Mouse (Mus musculus) frontal cortex, postnatal 10 days (tissue): Measurements from ENCODE around the gene Kdm5b.

Experiments
- DNase-seq, 2 experiments: peaks; one replicate each; pipeline ENCODE4 v3.0.0; 2022; ENCODE audit warnings: low spot score in 2 of 2, mixed read lengths in 1 of 2

Gene Kdm5b

DNA sequence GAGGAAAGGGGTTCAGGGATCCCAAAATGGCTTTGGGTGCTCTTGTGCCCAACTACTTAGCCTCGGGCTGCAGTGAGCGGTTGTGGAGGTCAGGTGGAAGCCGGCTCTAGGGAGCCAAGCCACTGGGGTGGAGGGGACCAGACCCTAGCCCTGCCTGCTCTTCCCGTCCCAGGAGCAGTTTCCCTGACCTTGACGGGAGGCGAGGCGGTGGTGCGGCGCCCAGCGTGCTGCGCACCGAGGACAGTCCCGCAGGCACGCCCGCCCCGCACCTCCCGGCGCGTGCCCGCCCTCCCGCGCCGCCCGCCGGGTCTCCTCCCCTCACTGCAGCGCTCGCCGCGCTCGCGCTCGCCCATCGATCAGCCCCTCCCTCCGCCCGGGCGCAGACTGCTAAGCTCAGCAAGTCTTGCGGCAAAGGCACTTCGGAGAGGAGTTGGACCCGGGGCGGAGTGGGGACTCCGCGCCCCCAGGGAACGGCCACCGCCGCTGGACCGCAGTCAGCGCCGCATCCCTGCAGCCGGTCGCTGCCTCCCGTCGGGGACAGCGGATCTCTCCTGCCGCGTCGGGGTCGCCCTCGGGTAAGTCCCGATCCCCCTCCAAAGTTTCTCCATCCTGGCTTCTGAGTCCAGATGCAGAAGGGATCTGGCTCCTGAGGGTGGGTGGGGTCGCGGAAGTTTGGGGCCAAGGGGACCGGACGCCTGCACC, 86.4 kb downstream of the Kdm5b start, which contains the start of gene Syt2:
Gene Syt2 (plus strand): TSS at position 417 of the 702 bp plus-strand sequence.
- DNase-seq, result peak in 1 of 2 experiments; percentile 29

- no peak for DNase-seq
Measured at GRCm38 (mm10) chr1:134646963-134647282, 87.0 kb downstream of the Kdm5b start.

DNA sequence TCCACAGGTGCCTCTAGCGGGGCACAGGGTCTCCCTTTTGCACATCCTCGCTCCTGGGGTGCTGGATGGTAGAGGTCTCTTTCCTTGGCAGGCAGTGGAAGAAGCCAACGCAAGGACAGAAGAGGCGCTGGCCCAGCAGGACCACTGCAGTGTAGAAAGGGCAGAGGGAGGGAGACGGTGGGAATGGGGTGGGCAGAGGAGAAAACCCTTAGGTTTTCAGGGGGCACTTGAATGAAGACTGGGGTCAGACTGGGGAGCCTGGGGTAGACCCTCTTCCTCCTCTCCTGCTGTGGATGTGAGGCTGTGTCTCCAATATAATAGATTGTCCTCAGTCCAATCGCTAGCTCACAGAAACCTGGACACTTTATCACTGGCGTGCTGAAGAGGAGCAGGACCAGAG, 87.6 kb downstream of the Kdm5b start:
- DNase-seq, result no peak

DNA sequence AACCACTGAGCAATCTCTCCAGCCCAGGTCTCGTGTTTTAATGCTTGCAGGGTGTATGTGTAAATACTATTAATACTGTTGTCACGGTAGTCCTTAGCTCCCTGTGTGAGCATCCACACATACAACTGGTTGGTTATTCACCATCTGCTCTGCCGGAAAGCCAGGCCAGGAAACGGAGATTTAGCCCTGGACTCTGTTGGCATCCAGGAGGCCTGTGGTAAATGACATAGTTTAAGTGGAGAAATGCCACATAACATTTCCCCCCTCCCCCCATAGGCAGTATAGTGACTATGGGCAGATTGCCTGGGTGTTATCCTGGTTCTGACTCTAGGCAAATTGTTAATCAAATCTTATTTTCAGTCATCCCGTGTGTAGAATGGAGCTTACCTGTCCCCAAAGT, 90.8 kb downstream of the Kdm5b start:
- no peak for DNase-seq

DNA sequence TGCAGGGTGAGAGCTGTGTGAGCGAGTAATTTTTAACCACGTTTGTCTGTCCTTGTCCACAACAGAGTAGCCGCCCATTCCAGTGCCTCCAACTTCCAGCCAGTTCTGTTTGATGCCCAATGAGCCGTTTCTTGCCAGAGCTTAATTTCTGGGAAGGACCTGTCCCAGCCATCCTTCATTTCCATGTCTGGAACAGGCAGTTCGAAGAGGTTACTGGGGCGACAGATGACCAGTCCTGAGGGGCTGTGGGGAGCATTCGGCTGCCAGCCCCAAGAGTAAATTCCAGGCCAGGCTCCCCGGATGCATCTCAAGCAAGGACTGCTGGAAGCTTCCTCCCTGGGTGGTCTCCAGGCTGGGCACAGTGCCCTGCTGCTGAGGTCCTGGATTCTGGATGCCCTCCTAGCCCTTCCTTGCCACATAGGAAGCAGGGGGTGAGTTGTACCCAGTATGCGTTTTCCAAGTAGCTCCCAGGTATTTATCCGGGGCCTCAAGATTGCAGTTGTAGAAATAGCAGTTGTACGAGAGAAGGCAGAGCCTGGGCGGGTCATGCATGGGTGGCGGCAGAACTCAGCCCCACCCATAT, 91.4 kb downstream of the Kdm5b start:
- peak in 1 of 2 experiments; percentile 29 for DNase-seq

DNA sequence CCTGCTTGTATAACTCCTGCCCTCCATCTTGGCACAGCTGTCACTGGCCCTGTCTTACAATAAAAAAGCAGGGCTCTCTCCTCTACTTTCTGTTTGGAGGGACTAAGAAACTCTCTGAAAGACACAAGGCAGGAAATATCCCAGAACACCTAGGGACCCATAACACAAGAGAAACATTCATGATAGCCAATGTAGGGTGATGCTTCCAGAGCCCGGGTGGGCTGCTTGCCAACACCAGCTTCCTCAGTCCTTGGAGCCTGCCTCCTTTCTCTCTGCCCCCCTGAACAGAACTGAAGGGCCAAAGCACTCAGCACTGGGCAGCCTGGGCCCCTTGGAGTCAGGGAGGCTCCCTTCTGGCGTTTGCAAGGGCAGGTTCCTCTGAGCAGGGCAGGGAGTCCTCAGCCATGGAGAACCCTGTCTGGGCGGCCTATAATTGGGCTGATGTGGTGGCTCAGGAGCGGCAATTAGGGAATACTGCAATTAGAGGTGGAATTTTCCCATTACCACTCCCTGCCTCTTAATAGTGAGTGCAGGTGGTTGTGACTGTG, 92.0 kb downstream of the Kdm5b start:
- DNase-seq, result no peak

DNA sequence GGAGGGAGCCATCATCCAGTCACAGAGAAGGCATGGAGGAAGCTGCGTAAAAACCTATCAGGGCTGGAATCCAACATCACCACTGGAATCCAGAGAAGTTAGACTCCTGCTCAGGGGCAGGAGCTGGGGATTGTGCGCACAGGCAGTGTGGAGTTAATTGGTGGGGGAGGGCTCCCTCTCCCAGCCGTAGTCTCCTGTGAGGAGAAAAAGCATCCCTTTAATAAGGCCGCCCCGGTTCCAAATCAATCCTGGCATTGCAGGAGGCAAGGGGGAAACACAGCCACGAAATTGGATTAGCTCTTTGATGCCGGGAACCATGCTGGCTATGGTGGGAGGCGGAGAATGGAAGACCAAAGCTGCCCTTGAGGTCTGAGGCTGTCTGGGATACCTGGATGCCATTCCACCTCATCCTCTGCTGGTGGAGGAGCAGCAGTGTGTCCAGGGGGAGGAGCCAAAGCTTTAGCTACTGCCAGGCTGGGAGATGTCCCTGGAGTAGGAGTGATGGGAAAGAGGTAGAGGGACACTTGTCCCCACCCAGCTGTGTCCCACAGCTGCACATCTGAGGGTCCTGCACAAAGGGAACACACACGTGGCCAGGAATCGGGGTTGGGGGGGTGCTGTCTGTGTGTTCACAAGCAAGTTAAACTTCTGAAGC, 93.8 kb downstream of the Kdm5b start:
- DNase-seq, result no peak

GRCm38 (mm10) chr1:134658841-134659240, 98.9 kb downstream of the Kdm5b start:
- no peak for DNase-seq

GRCm38 (mm10) chr1:134660163-134660562, 100.2 kb downstream of the Kdm5b start:
- no peak for DNase-seq

DNA sequence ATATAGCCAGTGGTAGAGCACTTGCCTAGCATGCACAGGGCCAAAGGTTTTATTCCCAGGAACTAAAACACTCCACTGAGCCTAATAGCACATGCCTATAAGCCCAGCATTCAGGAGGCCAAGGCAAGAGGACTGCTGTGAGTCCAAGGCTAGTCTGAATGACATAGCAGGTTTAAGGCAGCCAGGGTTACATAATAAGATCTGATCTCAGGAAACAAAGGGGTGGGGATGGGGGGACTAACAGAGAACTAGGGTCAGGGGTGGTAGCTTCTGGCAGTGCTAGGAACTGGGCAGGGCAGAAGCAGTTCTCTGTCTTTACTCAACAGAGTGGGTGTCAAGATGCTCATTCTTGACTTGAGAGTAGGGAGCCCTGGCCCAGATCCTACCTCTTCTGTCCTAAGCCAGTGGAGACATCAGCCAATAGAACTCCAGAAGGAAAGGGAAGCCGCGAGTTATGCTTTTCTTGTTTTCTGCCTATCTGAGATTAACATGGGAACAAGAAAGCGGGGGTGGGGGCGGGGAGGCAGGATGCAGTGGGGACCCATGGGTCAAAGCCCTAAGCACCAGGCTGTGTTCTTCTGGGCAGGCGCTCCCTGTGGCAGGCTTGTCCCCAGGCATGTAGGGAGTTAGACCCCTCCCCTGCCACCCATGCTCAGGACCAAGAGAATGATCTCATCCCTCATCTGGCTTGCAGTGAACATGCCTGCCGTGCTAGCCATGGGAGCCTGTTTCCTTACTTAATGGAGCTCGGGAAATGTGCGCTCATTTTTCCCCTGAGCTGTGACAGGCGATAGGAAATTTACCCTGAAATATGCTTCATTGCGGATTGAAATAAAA, 111.5 kb downstream of the Kdm5b start:
- DNase-seq, result no peak

DNA sequence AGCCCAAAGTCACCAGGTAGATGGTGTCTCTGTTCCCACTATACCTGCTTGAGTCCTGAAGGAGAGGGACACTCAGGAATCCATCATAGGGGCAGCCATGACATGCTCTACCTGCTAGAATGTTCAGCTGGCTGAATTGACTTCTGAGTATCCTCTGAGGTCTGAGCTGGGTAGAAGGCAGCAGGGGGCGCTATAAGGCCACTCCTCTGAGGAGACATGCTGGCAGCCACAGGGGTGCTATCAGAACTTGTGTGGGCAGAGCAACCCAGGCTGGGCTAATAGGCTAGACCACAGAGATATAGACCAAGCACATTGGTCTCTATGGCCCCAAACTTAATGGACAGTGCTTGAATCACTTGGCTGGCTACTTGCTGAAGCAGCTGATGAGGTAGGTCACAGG, 114.3 kb downstream of the Kdm5b start:
- no peak for DNase-seq

- DNase-seq, result no peak
Measured at GRCm38 (mm10) chr1:134679445-134679844, 119.5 kb downstream of the Kdm5b start.

- no peak for DNase-seq
Measured at GRCm38 (mm10) chr1:134680617-134681016, 120.6 kb downstream of the Kdm5b start.

DNA sequence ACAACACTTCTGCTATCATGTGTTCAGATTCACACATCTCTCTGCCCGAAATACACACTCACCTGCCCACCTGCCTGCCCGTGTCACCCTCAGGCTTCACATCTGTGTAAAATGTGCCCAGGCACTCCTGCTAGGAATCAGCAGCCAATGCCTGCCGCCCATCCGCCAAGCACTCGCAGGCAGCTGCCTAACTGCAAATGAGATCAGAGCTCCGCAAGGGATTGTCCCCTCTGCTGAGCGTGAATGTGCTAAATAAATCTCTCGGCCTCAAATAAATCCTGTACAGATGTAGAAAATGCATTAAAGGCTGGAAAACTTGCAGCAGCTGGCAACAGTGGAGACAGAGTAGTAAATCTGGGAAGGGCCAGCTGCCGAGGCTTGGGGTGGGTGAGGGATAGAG, 122.5 kb downstream of the Kdm5b start:
- DNase-seq, result no peak
